Mouse (Mus musculus): ENCODE data around the gene Mapkapk2. TPM values are rescaled to one million over a fixed set of nuclear protein-coding genes. Genes with fewer than 3 reads are reported as not detected.

Gene Mapkapk2
- polyA plus RNA-seq, 1 experiment from 2014 or later = 35.9 TPM

DNA sequence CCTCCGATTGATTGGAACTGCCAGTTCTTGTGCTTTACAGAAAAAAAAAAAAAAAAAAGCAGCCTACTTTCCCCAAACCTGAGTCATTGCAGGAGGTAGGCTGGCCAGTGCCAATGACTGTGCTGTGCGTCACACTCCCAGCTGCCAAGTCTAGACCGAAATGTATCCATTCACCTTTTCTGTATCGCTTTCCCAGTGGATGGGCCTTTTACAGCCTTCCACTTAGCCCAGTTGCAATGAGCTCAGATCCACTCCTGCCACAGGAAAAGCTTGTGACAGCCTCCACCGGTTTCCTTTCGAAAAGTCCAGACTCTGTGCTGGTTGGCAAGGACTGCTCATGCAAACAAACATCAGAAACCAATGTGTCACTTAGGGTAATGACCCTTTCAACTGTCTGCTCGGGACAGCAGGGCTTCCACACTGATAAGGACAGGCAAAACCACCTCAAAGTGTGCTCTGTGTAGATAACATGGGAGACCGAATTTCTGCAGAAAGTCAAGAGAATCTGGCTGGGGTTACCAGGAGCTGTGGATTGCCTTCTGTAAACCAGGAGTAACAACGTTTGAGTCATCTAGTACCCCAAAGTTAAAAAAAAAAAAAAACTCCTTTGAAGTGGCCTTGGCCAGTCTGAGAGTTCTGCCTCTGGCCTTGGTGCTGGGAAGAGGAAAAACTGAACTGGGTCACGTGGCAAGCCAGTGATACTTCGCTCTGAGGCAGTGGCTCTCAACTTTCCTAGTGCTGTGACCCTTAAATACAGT, 28.5 kb upstream of the Mapkapk2 start:
- H3K4me2 ChIP-seq (replicated peaks; ENCODE audit: low read depth) = no peak overlapping the region
- TF ChIP-seq CTCF (IDR thresholded peaks at IDR 0.05; ENCODE audit: low read depth) = no peak
- H3K9me3 ChIP-seq (ENCODE audit: control insufficient read depth) = no peaks in the 10 kb centered on the region
- H3K9ac ChIP-seq (ENCODE audit: low read depth, low read length) = no peak overlapping the region
- 51% methylated on average over 11 of the region's 11 CpGs for WGBS
- H3K36me3 ChIP-seq (ENCODE audit: control insufficient read depth, insufficient read depth) = no peaks in the 10 kb centered on the region; the same call in 1 of the 2 replicates
- H3K27ac ChIP-seq (ENCODE audit: low read depth, low read length) = no peak overlapping the region
- no peaks in the 10 kb centered on the region for H3K27me3 ChIP-seq (replicated peaks; ENCODE audit: control insufficient read depth, insufficient read depth, low read length)
- H3K4me3 ChIP-seq (ENCODE audit: low read depth, low read length) = no peak overlapping the region
- ATAC-seq = 0 out of 2 replicates have a peak, but pooled peaks have one; percentile 14
- H3K4me1 ChIP-seq (replicated peaks; ENCODE audit: control insufficient read depth, insufficient read depth, low read length) = no peaks in the 10 kb centered on the region

GRCm38 (mm10) chr1:131123522-131124265, 26.1 kb upstream of the Mapkapk2 start:
- H3K27me3 ChIP-seq (replicated peaks; ENCODE audit: control insufficient read depth, insufficient read depth, low read length) = no peaks in the 10 kb centered on the region
- TF ChIP-seq CTCF (IDR thresholded peaks at IDR 0.05; ENCODE audit: low read depth) = no peak
- H3K4me2 ChIP-seq (replicated peaks; ENCODE audit: low read depth) = 0 out of 2 replicates have a peak overlapping the region, but pooled peaks have one; percentile 9
- ATAC-seq = peak; percentile 67
- no peaks in the 10 kb centered on the region for H3K9me3 ChIP-seq (ENCODE audit: control insufficient read depth)
- H3K36me3 ChIP-seq (ENCODE audit: control insufficient read depth, insufficient read depth) = no peaks in the 10 kb centered on the region
- no peak overlapping the region for H3K27ac ChIP-seq (ENCODE audit: low read depth, low read length)
- no peak overlapping the region for H3K9ac ChIP-seq (ENCODE audit: low read depth, low read length)
- H3K4me1 ChIP-seq (replicated peaks; ENCODE audit: control insufficient read depth, insufficient read depth, low read length) = no peaks in the 10 kb centered on the region
- H3K4me3 ChIP-seq (ENCODE audit: low read depth, low read length) = no peak overlapping the region
- 39% methylated on average over 10 of the region's 10 CpGs for WGBS

GRCm38 (mm10) chr1:131121987-131122386, 24.4 kb upstream of the Mapkapk2 start:
- Histone ChIP-seq H3K4me2 (replicated peaks; ENCODE audit: low read depth) (no peak overlapping the region), H3K27me3 (replicated peaks; ENCODE audit: control insufficient read depth, insufficient read depth, low read length) (no peaks in the 10 kb centered on the region), H3K9ac (ENCODE audit: low read depth, low read length) (no peak overlapping the region), H3K4me3 (ENCODE audit: low read depth, low read length) (no peak overlapping the region), H3K36me3 (ENCODE audit: control insufficient read depth, insufficient read depth) (no peaks in the 10 kb centered on the region), H3K9me3 (ENCODE audit: control insufficient read depth) (no peaks in the 10 kb centered on the region), H3K4me1 (replicated peaks; ENCODE audit: control insufficient read depth, insufficient read depth, low read length) (no peaks in the 10 kb centered on the region), H3K27ac (ENCODE audit: low read depth, low read length) (no peak overlapping the region)
- WGBS = 44% methylated on average over 3 of the region's 3 CpGs
- TF ChIP-seq CTCF (IDR thresholded peaks at IDR 0.05; ENCODE audit: low read depth) = peak; percentile 63
- no peak for ATAC-seq

DNA sequence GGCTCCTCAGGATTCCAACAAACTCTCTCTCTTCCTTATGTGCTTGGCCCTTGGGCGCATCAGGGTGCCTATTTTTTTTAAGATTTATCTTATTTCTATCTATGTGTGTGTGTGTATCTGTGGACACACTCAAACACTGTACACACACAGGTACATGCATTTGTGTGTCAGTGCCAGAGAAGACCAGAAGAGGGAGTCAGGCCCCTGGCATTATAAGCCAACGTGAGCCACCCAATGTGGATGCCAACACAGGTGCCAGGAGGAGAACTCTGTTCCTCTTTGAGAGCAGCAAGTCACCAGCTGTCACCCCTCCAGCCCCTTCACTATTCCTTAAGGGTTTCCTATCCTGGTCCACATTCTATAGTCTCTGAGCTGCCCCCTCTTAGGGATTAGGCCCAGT, 21.4 kb upstream of the Mapkapk2 start:
- 66% methylated on average over 2 of the region's 2 CpGs for whole genome bisulfite sequencing
- Histone ChIP-seq H3K4me3 (ENCODE audit: low read depth, low read length) (no peak overlapping the region), H3K36me3 (ENCODE audit: control insufficient read depth, insufficient read depth) (no peaks in the 10 kb centered on the region), H3K27me3 (replicated peaks; ENCODE audit: control insufficient read depth, insufficient read depth, low read length) (no peaks in the 10 kb centered on the region), H3K9ac (ENCODE audit: low read depth, low read length) (no peak overlapping the region), H3K9me3 (ENCODE audit: control insufficient read depth) (no peaks in the 10 kb centered on the region), H3K4me1 (replicated peaks; ENCODE audit: control insufficient read depth, insufficient read depth, low read length) (no peaks in the 10 kb centered on the region), H3K4me2 (replicated peaks; ENCODE audit: low read depth) (no peak overlapping the region), H3K27ac (ENCODE audit: low read depth, low read length) (no peak overlapping the region)
- ATAC-seq = no peak
- TF ChIP-seq CTCF (IDR thresholded peaks at IDR 0.05; ENCODE audit: low read depth) = peak; percentile 69

DNA sequence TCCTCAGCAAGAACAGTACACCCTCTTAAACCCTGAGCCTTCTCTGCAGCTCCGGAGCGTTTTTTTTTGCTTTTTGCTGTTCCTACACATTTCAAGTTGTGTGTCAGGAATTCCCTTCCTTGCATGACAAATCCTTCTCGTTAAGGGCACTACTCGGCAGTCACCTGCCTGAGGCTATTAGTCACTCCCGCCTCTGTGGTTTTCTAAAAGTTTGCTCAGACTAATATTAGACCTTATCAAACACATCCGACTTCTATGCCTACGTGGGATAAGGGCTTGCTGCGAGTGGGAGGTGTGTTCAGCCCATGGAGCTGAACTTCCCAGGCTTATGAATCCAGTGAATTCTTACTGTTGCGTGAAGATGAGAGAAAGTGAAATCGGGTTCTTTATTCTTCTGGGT, 20.9 kb upstream of the Mapkapk2 start:
- Histone ChIP-seq H3K9me3 (ENCODE audit: control insufficient read depth) (no peaks in the 10 kb centered on the region), H3K4me1 (replicated peaks; ENCODE audit: control insufficient read depth, insufficient read depth, low read length) (no peaks in the 10 kb centered on the region), H3K27ac (ENCODE audit: low read depth, low read length) (no peak overlapping the region), H3K27me3 (replicated peaks; ENCODE audit: control insufficient read depth, insufficient read depth, low read length) (no peaks in the 10 kb centered on the region), H3K4me2 (replicated peaks; ENCODE audit: low read depth) (no peak overlapping the region), H3K4me3 (ENCODE audit: low read depth, low read length) (no peak overlapping the region), H3K36me3 (ENCODE audit: control insufficient read depth, insufficient read depth) (no peaks in the 10 kb centered on the region), H3K9ac (ENCODE audit: low read depth, low read length) (no peak overlapping the region)
- WGBS = 59% methylated on average over 10 of the region's 10 CpGs
- no peak for TF ChIP-seq CTCF (IDR thresholded peaks at IDR 0.05; ENCODE audit: low read depth)
- no peak for ATAC-seq

DNA sequence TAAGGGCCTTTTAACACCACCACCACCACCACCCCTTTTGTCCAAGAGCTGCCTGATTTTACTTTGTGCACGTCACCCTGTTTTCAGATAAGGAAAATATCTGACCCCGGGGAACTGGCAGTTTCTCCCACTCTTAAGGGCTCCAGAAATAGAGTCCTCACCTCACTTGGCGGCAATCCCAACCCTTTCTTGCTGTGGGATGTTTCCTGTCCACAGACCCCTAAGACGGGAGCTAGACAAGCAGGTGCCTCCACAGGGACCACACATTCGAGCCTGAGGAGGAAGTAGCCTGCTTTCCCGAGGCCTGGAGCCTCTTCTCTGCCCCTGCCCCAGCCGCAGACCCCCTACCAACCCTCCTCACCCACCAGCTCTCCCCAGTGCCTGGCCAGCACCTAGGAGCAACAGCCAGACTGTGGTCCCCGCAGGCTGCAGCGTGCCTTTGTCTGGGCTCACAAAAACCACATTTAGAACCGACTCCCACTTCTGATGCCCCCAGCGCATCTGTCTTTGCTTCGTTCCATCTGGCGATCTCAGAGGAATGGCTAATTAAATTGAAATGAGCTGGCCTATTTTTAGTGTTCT, 18.9 kb upstream of the Mapkapk2 start:
- no peak for ATAC-seq
- no peak overlapping the region for H3K9ac ChIP-seq (ENCODE audit: low read depth, low read length)
- H3K4me1 ChIP-seq (replicated peaks; ENCODE audit: control insufficient read depth, insufficient read depth, low read length) = no peaks in the 10 kb centered on the region
- WGBS = 72% methylated on average over 13 of the region's 13 CpGs
- no peak overlapping the region for H3K27ac ChIP-seq (ENCODE audit: low read depth, low read length)
- H3K27me3 ChIP-seq (replicated peaks; ENCODE audit: control insufficient read depth, insufficient read depth, low read length) = no peaks in the 10 kb centered on the region
- no peak overlapping the region for H3K4me2 ChIP-seq (replicated peaks; ENCODE audit: low read depth)
- no peaks in the 10 kb centered on the region for H3K9me3 ChIP-seq (ENCODE audit: control insufficient read depth)
- no peaks in the 10 kb centered on the region for H3K36me3 ChIP-seq (ENCODE audit: control insufficient read depth, insufficient read depth)
- no peak overlapping the region for H3K4me3 ChIP-seq (ENCODE audit: low read depth, low read length)
- TF ChIP-seq CTCF (IDR thresholded peaks at IDR 0.05; ENCODE audit: low read depth) = no peak

Measured in intestine, postnatal 0 days (tissue).